Mouse (Mus musculus) testis, adult 2 months (tissue): ENCODE measurements around the gene Echdc3. TPM values are rescaled to one million over a fixed set of nuclear protein-coding genes. Genes with fewer than 3 reads are reported as not detected.

ENCODE experiments used
- H3K27ac ChIP-seq: fragments of 200-500 bp; 2 replicates; pipeline ENCODE4 v1.5.1; 2012; ENCODE audit warnings: low read depth, low read length; ENCODE audit not compliant: control insufficient read depth, insufficient read depth
- H3K27me3 ChIP-seq: fragments of 200-500 bp; 2 replicates; pipeline ENCODE4 v1.6.1; 2012; ENCODE audit warnings: mild to moderate bottlenecking, low read length, moderate library complexity; ENCODE audit not compliant: control insufficient read depth, insufficient read depth
- H3K36me3 ChIP-seq: fragments of 200-500 bp; 2 replicates; pipeline ENCODE4 v1.6.1; 2012; ENCODE audit warnings: mild to moderate bottlenecking, low read length; ENCODE audit not compliant: control insufficient read depth, insufficient read depth
- H3K4me1 ChIP-seq: fragments of 200-500 bp; 2 replicates; pipeline ENCODE4 v1.6.1; 2012; ENCODE audit warnings: low read length; ENCODE audit not compliant: control insufficient read depth, insufficient read depth
- H3K4me3 ChIP-seq: fragments of 200-500 bp; 2 replicates; pipeline ENCODE4 v1.5.1; 2012; ENCODE audit warnings: low read depth, mild to moderate bottlenecking, low read length, moderate library complexity, mixed read lengths; ENCODE audit not compliant: control insufficient read depth
- CTCF ChIP-seq: fragments of 200-500 bp; IDR thresholded peaks from 2 replicates; pipeline ENCODE4 v1.5.1; 2012; ENCODE audit warnings: low read depth, mild to moderate bottlenecking, inconsistent platforms, low read length, moderate library complexity; ENCODE audit not compliant: control insufficient read depth, insufficient read depth, insufficient replicate concordance
- POLR2A ChIP-seq: fragments of 200-500 bp; IDR thresholded peaks from 2 replicates; pipeline ENCODE4 v1.6.1; 2012; ENCODE audit warnings: low read depth, mild to moderate bottlenecking, inconsistent platforms, low read length, moderate library complexity; ENCODE audit not compliant: control insufficient read depth
- polyA plus RNA-seq: library from polyadenylated mRNA; depleted of rRNA; stranded (reverse); fragments of >200 nt; gene quantifications from 2 replicates; pipeline ENCODE4 v1.2.3, GENCODE M21; 2012

Gene Echdc3
- polyA plus RNA-seq, 1 experiment, result 3.9 TPM

DNA sequence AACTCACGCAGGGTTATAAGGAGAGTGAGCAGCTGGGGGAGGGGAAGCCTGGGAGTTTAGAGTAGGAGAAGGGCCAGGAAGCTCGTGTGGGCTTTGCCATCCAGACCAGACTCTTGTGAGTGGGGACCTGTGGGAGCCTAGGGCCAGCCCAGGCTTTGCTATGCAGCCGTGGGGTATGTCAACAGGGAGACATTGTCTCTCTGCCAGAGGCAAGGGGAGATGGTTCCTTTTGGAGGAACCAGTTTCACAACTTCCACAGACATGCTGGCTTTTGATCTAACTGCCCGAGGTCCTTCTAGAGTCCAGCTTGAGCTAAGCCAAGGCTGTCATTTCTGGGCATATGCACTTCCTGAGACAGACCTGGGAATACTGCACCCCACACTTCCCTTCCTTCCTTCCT, 25.4 kb upstream of the Echdc3 start:
- TF ChIP-seq CTCF (no peak), POLR2A (no peak)
- H3K36me3 ChIP-seq, result no peaks in the 10 kb centered on the region
- H3K27ac ChIP-seq, result no peak overlapping the region
- no peaks in the 10 kb centered on the region for H3K27me3 ChIP-seq
- no peak overlapping the region for H3K4me3 ChIP-seq
- no peaks in the 10 kb centered on the region; the same call in 1 of the 2 replicates for H3K4me1 ChIP-seq

DNA sequence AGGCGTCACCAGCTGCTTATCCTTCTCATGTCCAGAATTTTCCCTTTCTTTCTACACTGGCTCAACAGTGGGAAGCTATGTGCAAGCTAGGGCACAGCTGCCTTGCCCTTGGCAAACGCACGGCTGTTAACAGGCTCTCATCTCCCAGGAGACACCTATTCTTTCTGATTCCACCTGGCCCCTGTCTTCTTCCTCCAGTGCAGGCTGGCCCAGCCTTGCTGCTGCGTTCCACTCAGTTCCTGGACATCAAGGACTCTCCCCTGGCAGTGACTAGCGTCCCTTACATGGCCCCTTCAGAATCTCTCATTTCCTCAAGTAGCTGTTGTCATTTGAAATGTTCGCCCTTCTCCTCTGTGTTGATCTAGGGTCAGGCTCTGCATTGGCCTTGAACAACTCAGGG, 20.5 kb upstream of the Echdc3 start:
- Histone ChIP-seq H3K4me1 (no peaks in the 10 kb centered on the region), H3K27me3 (no peaks in the 10 kb centered on the region), H3K36me3 (no peaks in the 10 kb centered on the region), H3K27ac (no peak overlapping the region), H3K4me3 (no peak overlapping the region)
- TF ChIP-seq POLR2A (no peak), CTCF (no peak)

DNA sequence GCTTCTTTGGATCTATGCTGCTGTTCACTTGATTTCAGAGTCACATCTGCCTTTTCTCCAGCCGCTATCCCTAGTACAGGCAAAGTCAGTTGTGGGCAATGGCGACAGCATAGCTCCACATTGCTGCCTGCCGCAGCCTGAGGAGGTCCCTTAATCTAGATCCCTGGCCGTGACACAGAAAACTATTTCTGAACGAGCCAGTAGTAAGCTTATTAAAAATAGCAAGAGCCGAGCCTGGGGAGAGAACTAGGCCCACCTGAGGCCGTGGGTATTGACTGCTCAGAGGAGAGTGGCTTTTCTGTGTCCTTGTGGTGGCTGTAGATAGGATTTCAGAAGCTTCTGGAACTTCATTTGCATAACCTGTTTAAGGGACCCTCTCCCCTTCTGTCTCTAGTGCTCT, 19.9 kb upstream of the Echdc3 start:
- H3K27me3 ChIP-seq, result no peaks in the 10 kb centered on the region
- no peak overlapping the region for H3K4me3 ChIP-seq
- no peak overlapping the region for H3K27ac ChIP-seq
- no peaks in the 10 kb centered on the region for H3K4me1 ChIP-seq
- no peaks in the 10 kb centered on the region for H3K36me3 ChIP-seq
- TF ChIP-seq CTCF, result no peak
- TF ChIP-seq POLR2A, result no peak

DNA sequence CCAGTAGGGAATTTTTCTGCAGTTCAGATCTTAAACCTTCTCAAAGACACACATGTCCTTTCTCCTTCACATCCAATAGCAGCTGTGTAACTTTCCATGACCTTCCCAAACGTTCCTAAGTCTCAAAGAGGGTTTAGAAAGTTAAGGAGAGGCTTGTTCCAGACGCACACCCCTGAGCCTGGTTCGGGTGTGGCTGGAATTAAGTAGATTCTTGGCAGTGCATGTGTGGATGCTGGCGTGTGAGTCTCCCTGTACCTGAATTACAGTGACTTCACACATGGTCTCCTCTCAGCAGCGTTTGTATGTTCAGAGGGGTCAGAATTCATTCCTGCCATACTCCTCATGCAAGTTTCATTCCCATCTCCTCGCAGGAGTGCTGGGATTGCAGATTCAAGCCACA, 18.0 kb upstream of the Echdc3 start:
- Histone ChIP-seq H3K27me3 (no peaks in the 10 kb centered on the region), H3K4me1 (no peaks in the 10 kb centered on the region), H3K27ac (no peak overlapping the region), H3K36me3 (no peaks in the 10 kb centered on the region), H3K4me3 (no peak overlapping the region)
- no peak for TF ChIP-seq POLR2A
- no peak for TF ChIP-seq CTCF

DNA sequence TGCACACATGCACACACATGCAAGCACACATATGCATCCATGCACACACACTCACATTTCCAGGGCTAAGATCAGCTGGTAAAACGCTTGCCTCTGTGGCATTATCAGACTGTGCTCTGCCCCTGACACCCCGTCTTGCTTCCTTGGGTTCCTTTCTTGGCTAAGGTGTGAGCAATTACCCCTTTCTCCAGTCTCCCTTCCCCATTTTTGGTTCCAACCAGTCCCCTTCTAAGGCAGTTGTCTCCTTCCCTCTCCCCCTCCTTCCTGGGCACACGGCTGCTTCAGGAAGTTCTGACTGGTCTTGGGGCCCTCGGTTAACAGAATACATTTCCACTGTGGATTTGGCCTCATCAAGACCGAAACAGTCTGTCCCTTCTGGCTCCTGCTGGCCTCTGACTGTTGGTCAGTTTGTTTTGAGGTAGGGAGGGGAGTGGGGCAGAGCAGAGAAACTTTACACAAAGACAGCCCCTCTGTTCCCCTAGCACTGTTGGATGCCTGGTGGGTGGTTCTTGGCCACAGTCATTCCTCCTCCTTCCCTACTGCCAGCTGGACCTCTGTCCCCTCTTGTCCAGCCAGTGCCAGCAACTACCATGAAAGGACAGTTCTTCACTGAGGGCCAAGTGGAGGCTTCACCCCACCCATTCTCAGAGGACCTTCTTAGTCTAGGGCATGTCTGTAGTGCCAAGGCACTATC, 16.9 kb upstream of the Echdc3 start:
- Histone ChIP-seq H3K4me3 (no peak overlapping the region), H3K27ac (no peak overlapping the region), H3K36me3 (no peaks in the 10 kb centered on the region), H3K27me3 (no peaks in the 10 kb centered on the region), H3K4me1 (no peaks in the 10 kb centered on the region)
- TF ChIP-seq POLR2A (no peak), CTCF (no peak)

DNA sequence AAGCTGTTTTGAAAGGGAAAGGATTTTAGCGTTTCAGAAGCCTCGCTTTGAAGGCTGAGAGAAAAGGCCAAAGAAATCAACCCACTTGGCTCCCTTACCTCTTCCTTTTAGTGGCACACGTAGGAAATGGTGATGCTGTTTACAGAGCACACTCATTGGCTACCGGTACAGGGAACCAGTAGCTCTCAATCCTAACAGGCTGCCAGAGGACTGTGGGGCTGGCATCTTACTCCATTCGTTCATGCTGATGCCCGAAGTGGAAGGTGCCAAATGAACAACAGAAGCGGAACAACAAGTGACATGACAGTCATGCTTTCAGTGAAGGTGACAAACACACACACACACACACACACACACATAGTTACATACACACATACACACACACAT, 14.2 kb upstream of the Echdc3 start:
- H3K36me3 ChIP-seq, result no peaks in the 10 kb centered on the region
- H3K27ac ChIP-seq, result no peak overlapping the region
- no peaks in the 10 kb centered on the region for H3K27me3 ChIP-seq
- no peak for TF ChIP-seq POLR2A
- no peak for TF ChIP-seq CTCF
- no peaks in the 10 kb centered on the region for H3K4me1 ChIP-seq
- no peak overlapping the region for H3K4me3 ChIP-seq

DNA sequence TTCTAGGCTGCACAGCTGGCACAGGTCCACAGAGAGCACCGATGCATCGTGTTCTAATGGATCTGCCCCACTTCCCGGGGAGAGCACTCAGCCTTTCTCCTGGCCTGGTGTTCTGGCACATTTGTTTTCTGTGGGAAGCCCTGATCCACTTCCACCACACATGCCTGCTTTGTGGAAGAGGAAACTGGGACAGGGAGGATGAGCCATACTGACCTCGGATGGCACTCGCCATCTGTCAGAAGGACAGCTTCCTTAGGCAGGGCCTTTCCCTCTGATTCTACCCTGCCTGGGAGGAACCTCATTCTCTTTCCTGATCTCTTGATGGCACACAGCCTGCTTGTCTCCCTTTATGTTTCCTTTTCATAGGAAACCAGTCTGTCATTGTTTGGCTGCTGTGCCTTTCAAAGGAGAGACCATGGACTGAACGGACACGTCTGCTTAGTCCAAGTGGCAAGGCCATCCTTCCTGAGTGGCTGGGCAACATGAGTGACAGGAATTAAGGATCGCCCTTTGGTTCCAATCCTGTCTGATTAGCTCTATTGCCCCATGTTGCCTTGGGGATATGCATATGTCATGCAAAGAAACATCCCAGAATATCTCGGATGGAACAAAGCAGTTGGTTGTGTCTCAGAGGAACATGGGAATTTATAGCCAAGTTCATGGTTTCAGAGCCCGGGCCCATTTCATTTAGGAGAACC, 13.7 kb upstream of the Echdc3 start:
- Histone ChIP-seq H3K27ac (no peak overlapping the region), H3K4me1 (no peaks in the 10 kb centered on the region), H3K36me3 (no peaks in the 10 kb centered on the region)

More for the DNA sequence above, 13.7 kb upstream of the Echdc3 start:
- Histone ChIP-seq H3K4me3 (no peak overlapping the region), H3K27me3 (no peaks in the 10 kb centered on the region)
- TF ChIP-seq CTCF (no peak), POLR2A (no peak)
